Mouse (Mus musculus): ENCODE results near the gene Dus1l. TPM values are rescaled to one million over a fixed set of nuclear protein-coding genes. Genes with fewer than 3 reads are reported as not detected.

The Dus1l gene
- polyA plus RNA-seq, 1 experiment from 2014 or later: 39.8 TPM

- no peaks in the 10 kb centered on the region for H3K36me3 ChIP-seq (ENCODE audit: control insufficient read depth, insufficient read depth, low read length)
- no peak overlapping the region for H3K4me2 ChIP-seq (replicated peaks; ENCODE audit: low read depth)
- no peak overlapping the region for H3K4me3 ChIP-seq (ENCODE audit: low read depth, low read length)
- no peak overlapping the region for H3K27ac ChIP-seq (replicated peaks)
- TF ChIP-seq CTCF (IDR thresholded peaks at IDR 0.05; ENCODE audit: low read depth) (no peak), EP300 (optimal IDR thresholded peaks at IDR 0.05) (no peak)
- no peaks in the 10 kb centered on the region for H3K27me3 ChIP-seq (ENCODE audit: control insufficient read depth, insufficient read depth, low read length)
- no peak for DNase-seq (ENCODE audit: low spot score)
- H3K9me3 ChIP-seq (ENCODE audit: control insufficient read depth, low read length): no peaks in the 10 kb centered on the region
- ATAC-seq (ENCODE audit: low FRiP score, low TSS enrichment): no peak
- WGBS: 89% methylated on average over 5 of the region's 5 CpGs
- no peaks in the 10 kb centered on the region for H3K4me1 ChIP-seq (replicated peaks; ENCODE audit: control insufficient read depth, insufficient read depth)
- H3K9ac ChIP-seq (ENCODE audit: low read length): no peak overlapping the region
Measured at GRCm38 (mm10) chr11:120740981-120741380, 55.2 kb downstream of the Dus1l start.

Other genes starting within 250 kb of the Dus1l start
- 113 and 115 TPM in 2 replicates for gene Mcrip1, start 246.7 kb downstream of the Dus1l start, polyA plus RNA-seq (2015; fragmentation: Nextera tagmentation; extraction: Ambion mirVana)
- not detected in 2 replicates for gene Ppp1r27, start 245.3 kb downstream of the Dus1l start, polyA plus RNA-seq (2015; fragmentation: Nextera tagmentation; extraction: Ambion mirVana)
- 858 and 892 TPM in 2 replicates for gene P4hb, start 223.2 kb downstream of the Dus1l start, polyA plus RNA-seq (2015; fragmentation: Nextera tagmentation; extraction: Ambion mirVana)
- 352 and 362 TPM in 2 replicates for gene Arhgdia, start 214.8 kb downstream of the Dus1l start, polyA plus RNA-seq (2015; fragmentation: Nextera tagmentation; extraction: Ambion mirVana)
- 213 TPM in 2 replicates for gene Alyref, start 198.0 kb downstream of the Dus1l start, polyA plus RNA-seq (2015; fragmentation: Nextera tagmentation; extraction: Ambion mirVana)
- 121 and 126 TPM in 2 replicates for gene Anapc11, start 198.0 kb downstream of the Dus1l start, polyA plus RNA-seq (2015; fragmentation: Nextera tagmentation; extraction: Ambion mirVana)
- gene Npb, start 187.9 kb downstream of the Dus1l start, polyA plus RNA-seq (2015; fragmentation: Nextera tagmentation; extraction: Ambion mirVana): 20.4 and 20.9 TPM in 2 replicates
- 73.7 and 79.0 TPM in 2 replicates for gene Pcyt2, start 178.5 kb downstream of the Dus1l start, polyA plus RNA-seq (2015; fragmentation: Nextera tagmentation; extraction: Ambion mirVana)
- 36.1 and 42.2 TPM in 2 replicates for gene Sirt7, start 171.2 kb downstream of the Dus1l start, polyA plus RNA-seq (2015; fragmentation: Nextera tagmentation; extraction: Ambion mirVana)
- 21.0 and 21.3 TPM in 2 replicates for gene Mafg, start 162.8 kb downstream of the Dus1l start, polyA plus RNA-seq (2015; fragmentation: Nextera tagmentation; extraction: Ambion mirVana)
- 13.9 and 18.4 TPM in 2 replicates for gene Pycr1, start 152.6 kb downstream of the Dus1l start, polyA plus RNA-seq (2015; fragmentation: Nextera tagmentation; extraction: Ambion mirVana)
- gene Myadml2, start 148.2 kb downstream of the Dus1l start, polyA plus RNA-seq (2015; fragmentation: Nextera tagmentation; extraction: Ambion mirVana): 0.21 TPM in 1 of 2 replicates, not detected in the other
- 1.4 and 2.7 TPM in 2 replicates for gene Notum, start 135.2 kb downstream of the Dus1l start, polyA plus RNA-seq (2015; fragmentation: Nextera tagmentation; extraction: Ambion mirVana)
- 74.1 and 81.1 TPM in 2 replicates for gene Aspscr1, start 123.4 kb downstream of the Dus1l start, polyA plus RNA-seq (2015; fragmentation: Nextera tagmentation; extraction: Ambion mirVana)
- gene Cenpx, start 82.7 kb downstream of the Dus1l start, polyA plus RNA-seq (2015; fragmentation: Nextera tagmentation; extraction: Ambion mirVana): 123 and 127 TPM in 2 replicates
- 18.7 and 20.4 TPM in 2 replicates for gene Lrrc45, start 82.5 kb downstream of the Dus1l start, polyA plus RNA-seq (2015; fragmentation: Nextera tagmentation; extraction: Ambion mirVana)
- gene Rac3, start 74.9 kb downstream of the Dus1l start, polyA plus RNA-seq (2015; fragmentation: Nextera tagmentation; extraction: Ambion mirVana): 21.9 and 22.1 TPM in 2 replicates
- gene Dcxr, start 69.1 kb downstream of the Dus1l start, polyA plus RNA-seq (2015; fragmentation: Nextera tagmentation; extraction: Ambion mirVana): 56.3 and 58.4 TPM in 2 replicates
- 129 and 160 TPM in 2 replicates for gene Cbr2, start 64.3 kb downstream of the Dus1l start, polyA plus RNA-seq (2015; fragmentation: Nextera tagmentation; extraction: Ambion mirVana)
- gene Hmga1b, start 33.6 kb downstream of the Dus1l start, polyA plus RNA-seq (2015; fragmentation: Nextera tagmentation; extraction: Ambion mirVana): 3.0 and 3.1 TPM in 2 replicates
- gene Rfng, start 12.2 kb downstream of the Dus1l start, polyA plus RNA-seq (2015; fragmentation: Nextera tagmentation; extraction: Ambion mirVana): 18.1 and 23.2 TPM in 2 replicates
- gene Gps1, start 12.1 kb downstream of the Dus1l start, polyA plus RNA-seq (2015; fragmentation: Nextera tagmentation; extraction: Ambion mirVana): 94.5 and 98.6 TPM in 2 replicates
- 16.0 and 19.7 TPM in 2 replicates for gene Fasn, start 28.1 kb upstream of the Dus1l start, polyA plus RNA-seq (2015; fragmentation: Nextera tagmentation; extraction: Ambion mirVana)
- 1.1 and 1.4 TPM in 2 replicates for gene Ccdc57, start 136.5 kb upstream of the Dus1l start, polyA plus RNA-seq (2015; fragmentation: Nextera tagmentation; extraction: Ambion mirVana)
- gene Slc16a3, start 152.1 kb upstream of the Dus1l start, polyA plus RNA-seq (2015; fragmentation: Nextera tagmentation; extraction: Ambion mirVana): 7.2 and 10.0 TPM in 2 replicates
- 60.7 and 63.8 TPM in 2 replicates for gene Csnk1d, start 194.9 kb upstream of the Dus1l start, polyA plus RNA-seq (2015; fragmentation: Nextera tagmentation; extraction: Ambion mirVana)
- 0.31 and 0.51 TPM in 2 replicates for gene Cd7, start 243.0 kb upstream of the Dus1l start, polyA plus RNA-seq (2015; fragmentation: Nextera tagmentation; extraction: Ambion mirVana)